Mouse (Mus musculus) right cerebral cortex, postnatal 36 days (tissue): Measurements from ENCODE around the gene Dnajb2.
A peak's percentile ranks its signal among the peaks of the same experiment; 100 is the strongest.

ENCODE experiments used
- DNase-seq, 2 experiments: peaks; one replicate each; pipeline ENCODE4 v3.0.0; 2022; ENCODE audit warnings: low spot score in 2 of 2, mixed read lengths in 1 of 2

Dnajb2 gene

DNA sequence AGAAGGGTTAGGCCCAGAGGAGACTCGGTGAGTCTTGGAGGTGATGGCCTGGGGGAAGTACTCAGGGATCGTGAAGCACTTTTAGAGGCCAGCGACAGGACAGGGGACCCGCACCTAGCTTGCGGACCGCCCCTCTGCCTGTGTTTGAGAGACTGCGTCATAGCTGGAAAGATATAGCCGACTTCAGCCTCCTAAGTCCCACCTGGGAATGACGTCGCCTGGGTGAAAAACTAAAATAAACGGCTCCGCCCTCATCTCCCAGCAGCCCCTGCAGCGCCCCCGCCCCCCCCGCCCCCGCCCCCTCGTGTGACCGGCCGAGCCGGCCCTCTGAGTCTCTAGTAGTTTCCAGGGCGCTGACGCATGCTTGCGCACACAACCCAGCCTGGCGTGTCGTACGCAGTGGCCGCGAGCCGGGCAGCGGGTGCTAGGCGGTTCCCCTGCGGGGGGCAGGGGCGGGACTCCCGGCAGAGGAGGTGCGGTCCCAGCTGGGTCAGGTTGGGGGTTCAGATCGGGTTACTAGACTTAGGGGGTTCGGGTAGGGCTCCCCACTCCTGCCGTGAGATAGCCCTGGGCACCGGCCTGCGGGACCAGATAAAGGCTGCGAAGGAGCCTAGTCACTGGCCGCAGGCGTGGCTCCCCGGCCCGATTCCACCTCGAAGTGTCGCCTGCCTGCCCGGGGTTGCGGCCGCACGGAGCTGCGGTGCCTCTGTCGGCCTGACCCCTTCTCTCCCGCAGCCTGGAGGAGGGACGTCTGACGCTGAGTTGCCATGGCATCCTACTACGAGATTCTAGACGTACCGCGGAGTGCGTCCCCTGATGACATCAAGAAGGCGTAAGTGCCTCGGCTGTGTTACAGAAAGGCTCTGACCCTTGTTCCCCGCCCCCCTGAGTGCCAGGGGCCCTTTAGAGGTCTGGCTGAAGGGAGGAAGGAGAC, at the start of gene Dnajb2:
Gene Dnajb2 (plus strand): TSS at position 290 of the 934 bp plus-strand sequence.
- peak; percentile 77 to 83 for DNase-seq

DNA sequence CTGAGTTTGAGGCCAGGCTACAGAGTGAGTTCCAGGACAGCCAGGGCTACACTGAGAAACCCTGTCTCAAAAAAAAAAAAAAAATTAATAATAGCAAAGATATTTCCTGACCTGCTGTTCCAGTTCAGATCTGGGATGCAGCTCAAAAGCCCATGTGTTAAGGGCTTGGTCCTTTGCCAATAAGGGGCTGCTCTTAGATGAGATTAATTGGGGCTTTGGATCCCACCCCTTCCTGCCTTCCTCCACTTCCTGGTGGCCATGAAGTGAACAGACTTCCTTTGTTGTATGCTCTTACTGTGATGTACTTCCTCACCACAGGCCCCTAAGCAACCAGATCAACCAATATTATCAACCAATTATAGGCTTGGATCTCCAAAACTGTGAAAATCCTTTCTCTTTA, 49.1 kb upstream of the Dnajb2 start:
- DNase-seq: no peak

DNA sequence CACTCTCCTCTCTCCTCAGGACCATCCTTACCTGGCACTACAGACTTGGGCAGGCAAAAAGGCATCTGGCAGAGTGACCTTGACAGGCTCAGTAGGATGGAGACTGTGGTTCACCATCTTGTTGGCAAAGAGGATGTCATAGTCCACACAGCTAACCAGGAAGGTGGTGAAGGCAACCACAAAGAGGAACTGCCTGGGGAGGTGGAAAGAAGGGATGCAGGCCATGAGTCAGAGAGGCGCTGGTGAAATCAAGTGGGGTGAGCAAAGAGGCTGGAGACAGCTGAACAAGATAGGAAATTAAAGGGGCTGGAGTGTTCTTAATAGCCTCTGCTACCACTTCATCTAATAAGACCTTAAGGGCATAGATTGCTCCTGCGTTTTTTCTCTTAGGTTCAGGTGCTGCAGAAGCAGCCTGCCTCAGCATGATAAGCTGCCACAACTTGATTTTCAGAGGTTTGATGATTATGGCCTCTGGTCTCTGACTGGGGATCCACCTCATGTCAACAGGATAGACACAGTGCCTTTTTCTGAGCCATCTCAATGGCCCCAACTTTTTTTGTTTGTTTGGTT, 48.2 kb upstream of the Dnajb2 start:
- no peak for DNase-seq

DNA sequence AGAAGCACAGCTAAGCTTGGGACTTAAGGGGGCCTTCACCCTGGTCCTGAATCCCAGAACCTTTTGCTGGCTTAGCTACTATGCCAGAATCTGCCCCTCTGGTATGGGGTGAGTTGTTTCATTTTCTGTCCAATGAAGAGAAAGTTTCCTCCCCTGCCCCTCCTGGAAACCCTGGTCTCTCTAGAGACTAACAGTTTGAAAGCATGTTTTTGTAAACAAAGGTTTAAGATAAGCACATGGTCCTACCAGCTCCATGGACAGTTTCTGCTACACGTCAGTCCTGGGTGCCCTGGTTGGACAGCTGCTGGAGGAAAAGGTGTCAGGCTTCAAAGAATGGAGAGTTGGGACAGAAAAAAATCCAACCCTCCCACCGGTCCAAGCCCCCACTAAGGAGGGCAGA, 45.6 kb upstream of the Dnajb2 start:
- DNase-seq: no peak

DNA sequence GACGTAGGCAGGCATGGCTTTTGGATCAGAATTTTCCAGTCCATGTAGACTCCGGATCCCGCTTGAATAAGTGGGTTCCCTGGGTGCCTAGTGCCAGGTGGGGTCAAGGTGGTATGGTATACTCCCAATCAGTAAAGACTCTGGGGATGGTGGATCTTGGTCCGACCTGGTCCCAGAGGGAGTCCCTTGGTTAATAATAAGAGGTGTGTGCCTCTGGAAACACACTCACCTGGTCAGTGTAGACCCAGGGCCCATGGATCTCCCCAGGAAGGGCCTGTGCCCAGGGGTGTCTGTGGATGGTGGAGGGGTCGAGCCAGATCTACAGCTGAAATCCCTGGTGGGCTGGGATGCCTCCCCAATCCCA, 45.0 kb upstream of the Dnajb2 start:
- no peak for DNase-seq

DNA sequence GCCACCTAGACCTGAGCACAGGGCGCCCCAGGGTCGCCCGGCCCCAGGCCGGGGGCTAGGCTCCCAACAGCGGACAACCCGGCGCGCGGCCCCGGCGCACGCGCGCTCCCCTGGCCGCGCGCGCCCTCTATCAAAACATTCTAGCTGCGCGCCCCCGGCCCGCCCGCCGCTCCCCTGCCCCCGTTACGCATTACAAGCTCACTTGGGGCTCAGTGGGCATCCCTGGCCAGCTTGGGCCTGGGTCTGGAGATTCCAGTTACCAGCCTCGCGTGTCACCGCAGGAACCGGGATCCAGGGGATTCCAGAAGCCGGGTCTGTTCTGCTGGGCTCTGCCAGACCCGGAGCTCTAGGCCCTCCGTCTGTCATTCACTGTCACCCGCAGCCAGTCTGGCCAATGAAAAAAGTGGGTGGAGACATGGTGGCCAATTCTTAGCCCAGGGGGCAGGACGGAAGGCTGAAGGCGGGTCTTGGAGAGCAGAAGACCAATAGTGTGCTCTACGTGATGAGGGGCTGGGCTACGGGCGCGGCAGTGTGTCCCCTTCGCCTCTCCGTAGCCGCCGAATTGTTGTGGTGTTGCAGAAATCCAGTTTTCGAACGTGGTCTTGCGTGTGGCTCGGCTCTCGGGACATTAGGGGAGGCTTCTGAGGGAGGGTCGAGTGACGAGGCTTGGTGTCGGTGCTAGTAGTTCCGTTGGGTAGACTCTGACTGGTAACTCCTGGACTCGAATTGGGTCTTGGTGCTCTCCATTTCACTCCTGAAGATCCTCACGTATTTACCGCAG, 44.4 kb upstream of the Dnajb2 start, which contains the start of the genes Ankzf1 and Atg9a:
Gene Ankzf1 (plus strand): TSS at position 530 of the 781 bp plus-strand sequence.
Gene Atg9a (minus strand): TSS at position 575 of the 781 bp plus-strand sequence.
- peak; percentile 97 to 98 for DNase-seq

DNA sequence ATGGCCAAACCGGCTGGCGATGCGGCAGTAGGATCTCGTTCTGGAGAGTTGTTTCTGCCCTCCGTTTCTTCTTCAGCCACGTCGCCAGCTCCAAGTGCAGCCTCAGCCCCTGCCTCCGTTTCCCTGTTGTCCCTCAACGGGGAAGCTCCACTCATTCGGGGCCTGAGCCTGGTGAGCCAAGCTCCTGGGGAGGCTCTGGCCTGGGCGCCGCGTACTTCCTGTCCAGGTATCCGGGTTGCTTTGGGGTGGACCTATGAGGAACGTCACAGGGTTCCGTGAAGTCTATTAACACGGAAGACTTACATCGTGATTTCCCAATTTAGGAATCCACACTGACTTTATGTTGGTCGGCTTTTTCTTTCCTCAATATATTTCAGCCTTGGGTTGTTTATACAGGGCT, 43.8 kb upstream of the Dnajb2 start:
- DNase-seq: no peak

DNA sequence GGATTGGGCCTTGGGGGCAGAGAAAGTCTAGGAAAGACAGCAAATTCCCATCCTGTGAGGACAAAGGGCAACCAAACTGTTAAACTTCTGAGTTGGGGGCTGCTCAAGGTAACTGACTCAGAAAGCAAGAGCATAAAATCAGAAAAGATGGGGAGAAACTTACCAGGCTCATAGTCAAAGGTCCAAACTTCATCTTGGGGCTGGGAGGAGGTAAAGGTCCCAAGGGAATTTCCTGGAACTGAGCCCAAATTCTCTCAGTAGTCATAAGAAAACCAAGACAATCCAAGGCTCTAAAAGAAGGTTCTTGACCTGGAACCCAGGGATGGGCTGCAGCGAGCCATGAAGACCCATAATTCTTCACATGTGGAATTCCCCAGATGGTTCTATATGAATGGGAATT, 35.0 kb upstream of the Dnajb2 start:
- DNase-seq: no peak

DNA sequence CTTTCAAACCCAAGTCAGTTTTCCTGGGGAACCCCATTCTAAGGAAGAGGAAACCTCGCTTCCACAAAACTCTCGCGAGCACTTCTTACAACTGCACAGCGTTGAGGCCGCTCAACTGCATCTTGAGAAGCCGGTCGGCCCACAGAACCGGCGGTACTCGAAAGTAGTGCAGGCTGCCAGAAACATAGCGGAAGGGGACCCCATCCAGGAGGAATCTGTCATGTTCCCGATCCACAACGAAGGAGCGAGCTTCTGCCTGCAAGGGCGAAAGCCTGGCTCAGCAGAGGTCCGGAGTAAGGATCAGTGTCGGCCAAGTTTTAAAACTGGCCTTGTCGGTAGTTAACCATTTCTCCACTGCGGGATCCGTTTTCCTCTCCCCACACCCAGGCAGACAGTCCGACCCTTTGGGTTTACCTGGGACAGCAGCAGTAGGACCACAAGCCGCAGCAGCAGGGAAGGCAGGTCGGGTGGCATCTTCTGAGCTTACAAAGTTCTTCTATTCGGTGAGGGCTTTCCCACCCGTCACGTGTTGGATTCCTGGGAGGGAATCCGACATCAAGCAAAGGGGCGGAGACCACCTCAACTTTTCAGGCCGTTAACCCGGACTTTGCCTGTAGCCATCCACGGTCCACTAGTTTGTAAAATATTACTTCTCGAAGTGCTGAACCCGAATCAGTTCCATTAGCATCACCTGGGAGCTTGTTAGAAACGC, 27.1 kb upstream of the Dnajb2 start:
- no peak for DNase-seq

DNA sequence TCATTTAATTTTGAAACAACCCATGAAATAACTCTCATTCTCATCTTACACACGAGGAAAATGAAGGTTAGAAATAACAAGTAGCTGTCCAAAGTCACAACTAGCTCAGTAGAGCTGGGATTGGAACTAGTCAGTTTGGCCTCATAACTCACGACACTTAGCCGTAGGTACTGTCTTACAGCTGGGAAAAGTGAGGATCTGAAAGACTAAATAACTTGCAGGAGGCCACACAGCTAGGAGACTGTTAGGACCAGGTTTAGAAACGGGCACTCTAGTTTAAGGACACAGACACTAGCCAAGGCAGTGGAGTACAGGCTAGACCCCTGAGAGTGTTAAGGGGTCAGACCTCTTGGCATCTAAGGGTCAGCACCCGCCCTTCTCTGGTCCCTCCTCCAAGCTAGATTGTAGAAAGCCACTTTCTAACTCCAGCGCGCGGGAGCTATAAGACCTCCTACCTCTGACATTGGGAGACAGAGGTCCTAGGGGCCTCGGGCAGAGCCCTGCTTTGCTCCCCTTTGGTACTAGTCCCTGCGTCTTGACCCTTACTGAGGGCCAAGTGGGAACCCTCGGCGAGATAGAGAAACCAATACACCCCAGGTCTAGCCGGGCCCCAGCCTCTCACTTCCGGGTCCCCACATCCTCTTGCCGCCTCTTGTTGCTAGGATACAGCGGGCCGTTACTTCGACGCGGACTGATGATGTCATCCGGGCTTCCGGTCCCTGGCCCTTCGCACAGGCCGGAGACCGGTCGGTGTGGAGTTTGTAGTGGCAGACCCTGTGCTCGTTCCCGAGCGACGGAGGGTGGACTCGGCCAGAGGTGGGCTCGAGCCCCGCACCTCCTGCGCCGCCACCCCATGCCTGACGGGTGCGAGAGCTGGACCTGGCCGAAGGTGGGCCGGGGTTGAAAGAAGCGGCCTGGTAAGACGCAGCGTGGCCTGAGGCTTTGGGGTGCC, 25.8 kb upstream of the Dnajb2 start, which contains the start of the genes Glb1l and Stk16:
Gene Glb1l (minus strand): TSS at position 678 of the 952 bp plus-strand sequence.
Gene Stk16 (plus strand): TSS at position 703 of the 952 bp plus-strand sequence.
- peak; percentile 94 to 95 for DNase-seq

DNA sequence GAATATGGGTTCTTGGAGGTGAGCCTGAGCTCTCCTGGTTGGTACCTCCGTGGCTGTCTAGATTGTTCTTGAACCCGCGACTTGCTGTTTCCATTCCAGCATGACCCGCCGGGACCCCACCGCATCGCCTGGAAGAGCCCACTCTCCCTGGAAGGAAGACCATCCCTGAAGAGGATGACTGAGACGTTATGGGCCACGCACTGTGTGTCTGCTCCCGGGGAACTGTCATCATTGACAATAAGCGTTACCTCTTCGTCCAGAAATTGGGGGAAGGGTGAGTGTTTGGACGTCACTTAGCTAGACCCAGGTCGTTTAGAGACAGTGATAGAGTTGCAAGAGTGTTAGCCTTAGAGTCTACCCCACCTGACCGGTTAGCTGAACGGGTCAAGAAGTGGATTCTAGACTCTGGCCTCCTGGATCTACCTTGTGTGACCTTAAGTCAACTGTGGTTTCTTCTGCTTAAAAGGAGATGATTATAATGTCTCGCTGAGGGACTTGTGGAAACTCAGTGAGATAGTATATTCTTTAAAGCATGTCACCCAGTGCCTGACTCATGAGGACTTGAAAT, 25.0 kb upstream of the Dnajb2 start:
- no peak for DNase-seq

DNA sequence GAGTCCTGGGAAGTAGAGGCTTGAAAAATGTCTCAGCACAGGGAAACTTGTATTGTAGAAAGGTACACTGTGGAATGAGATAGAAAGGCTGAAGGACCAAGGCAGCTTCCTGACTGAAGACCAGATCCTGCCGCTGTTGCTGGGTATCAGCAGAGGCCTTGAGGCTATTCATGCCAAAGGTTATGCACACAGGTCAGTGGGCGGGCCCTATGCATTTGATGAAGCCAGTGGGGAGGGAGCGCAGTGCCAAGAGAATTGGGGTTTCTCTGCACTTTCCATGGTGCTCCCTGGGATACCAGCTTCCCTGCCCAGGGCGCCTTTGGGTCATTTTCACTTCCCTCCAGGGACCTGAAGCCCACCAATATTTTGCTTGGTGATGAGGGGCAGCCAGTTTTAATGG, 23.7 kb upstream of the Dnajb2 start:
- DNase-seq: no peak

DNA sequence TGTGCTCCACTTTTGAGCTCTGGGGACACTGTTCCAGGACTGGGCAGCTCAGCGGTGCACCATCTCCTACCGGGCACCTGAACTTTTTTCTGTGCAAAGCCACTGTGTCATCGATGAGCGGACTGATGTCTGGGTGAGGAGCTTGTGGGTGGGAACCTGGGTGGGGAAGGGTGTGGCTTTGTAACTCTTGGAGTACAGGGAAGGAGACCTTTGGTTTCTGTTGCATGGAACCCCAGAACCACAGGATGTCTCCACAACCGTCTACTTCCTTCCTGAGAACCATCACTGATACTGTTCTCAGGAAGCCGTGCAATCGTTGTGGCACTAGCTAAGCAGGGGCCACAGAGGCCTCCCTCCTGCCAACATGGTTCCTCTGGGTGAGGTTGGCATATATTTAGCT, 23.1 kb upstream of the Dnajb2 start:
- DNase-seq: no peak

DNA sequence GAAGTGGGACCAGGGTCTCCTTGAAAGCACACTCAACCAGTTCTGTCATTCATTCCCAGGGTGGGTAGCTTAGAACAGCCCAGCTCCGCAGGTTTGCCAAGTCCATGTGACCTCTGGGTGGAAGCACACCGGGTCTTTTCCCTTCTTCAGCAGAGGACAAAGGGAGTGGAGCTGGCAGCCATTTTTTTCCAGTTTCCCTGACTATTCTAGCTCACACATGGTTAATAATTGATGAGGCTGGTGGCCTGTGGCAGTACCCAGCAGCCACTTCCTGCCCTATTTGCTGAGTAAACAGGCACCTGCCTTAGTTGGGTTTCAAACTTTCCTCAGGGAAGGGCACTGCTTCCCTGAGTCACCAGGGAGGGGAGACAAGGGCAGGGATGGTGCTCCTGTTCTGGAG, 21.8 kb upstream of the Dnajb2 start:
- DNase-seq: no peak

DNA sequence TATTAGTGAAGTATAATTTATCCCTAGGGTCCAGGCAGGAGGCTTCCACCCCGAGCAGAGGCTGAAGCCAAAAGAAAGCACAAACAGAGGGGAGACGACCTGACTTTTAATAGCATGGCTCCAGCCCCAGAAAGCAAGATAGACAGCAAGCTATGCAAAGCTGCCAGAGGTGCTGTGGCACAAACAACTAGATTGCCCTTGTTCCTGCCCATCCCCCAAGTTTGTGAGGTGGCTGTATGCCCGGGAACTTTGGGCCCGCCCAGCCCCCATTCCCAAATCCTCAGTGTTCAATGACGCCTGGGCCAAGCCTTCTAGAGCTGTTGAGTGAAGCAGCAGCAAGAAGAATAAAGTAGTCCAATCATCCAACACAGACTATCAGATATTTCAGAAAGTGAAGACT, 21.3 kb upstream of the Dnajb2 start:
- peak in 1 of 2 experiments; percentile 50 for DNase-seq

DNA sequence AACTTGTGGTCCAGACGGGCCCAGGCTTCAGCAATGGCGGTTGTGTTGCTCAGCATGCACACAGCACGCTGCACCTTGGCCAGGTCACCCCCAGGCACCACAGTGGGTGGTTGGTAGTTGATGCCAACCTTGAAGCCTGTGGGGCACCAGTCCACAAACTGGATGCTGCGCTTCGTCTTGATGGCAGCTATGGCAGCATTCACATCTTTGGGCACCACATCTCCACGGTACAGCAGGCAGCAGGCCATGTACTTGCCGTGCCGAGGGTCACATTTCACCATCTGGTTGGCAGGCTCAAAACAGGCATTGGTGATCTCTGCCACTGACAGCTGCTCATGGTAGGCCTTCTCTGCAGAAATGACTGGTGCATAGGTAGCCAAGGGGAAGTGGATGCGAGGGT, 20.4 kb upstream of the Dnajb2 start:
- DNase-seq: no peak

DNA sequence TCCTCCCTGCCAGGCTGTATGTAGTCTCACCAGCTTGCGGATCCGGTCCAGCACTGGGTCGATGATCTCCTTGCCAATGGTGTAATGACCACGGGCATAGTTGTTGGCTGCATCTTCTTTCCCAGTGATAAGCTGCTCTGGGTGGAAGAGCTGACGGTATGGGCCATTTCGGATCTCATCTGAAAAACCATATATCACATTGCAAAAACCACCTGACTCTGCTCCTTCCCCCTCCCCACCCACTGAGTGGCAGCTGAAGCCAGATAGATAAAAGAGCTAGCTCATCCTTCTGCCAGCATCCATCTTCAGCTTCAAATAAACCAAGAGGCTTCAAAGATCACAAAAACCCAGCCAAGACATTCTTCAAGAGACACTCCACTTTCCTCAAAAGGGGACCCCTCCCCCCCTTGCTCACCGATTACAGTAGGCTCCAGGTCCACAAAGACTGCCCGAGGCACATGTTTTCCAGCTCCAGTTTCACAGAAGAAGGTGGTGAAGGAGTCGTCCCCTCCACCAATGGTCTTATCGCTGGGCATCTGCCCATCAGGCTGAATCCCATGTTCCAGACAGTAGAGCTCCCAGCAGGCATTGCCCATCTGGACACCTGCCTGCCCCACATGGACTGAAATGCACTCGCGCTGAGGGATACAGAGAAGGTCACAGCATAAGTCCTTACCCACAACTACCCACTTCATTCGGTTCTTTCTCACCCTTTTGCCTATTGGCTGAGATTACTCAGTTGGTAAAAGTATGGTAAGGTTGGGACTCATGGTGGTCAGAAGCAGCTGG, 19.2 kb upstream of the Dnajb2 start:
- no peak for DNase-seq

DNA sequence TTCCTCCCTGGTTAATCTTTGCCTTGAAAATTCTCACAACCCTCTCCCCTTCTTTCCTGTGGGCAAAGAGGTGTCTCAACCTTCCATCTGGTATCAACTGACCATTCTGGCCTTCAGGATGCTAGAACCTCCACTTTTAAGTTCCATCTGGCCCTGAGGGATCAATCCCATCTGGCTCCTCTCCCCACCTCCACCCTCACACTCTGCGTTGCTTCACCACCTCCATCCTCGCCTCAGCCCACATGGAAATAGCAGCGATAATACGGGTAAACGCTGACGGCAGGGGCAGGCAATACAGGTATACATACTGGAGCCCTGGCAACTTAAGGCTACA, 18.3 kb upstream of the Dnajb2 start:
- no peak for DNase-seq
